30 mouse cellular contexts compared by ENCODE assay signal in the genomic region with DNA sequence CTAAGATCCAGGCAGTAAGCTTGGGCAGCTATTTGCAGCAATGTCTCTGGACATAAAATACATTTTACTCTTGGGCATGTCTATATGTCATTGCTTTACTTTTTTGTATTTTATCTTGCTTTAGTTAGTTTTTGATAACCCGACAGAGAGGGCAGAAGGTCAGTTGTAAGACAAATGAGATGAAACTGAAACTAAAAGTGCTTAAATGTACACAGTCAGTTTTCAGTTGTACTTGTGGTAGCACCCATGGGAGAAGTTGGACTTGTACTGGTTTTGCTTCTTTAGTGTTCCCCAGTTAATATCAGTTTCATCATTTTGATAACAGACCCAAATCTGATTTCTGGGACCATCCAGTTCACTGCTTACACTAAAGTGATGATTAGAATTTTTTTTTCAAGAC. TPM values are rescaled to one million over a fixed set of nuclear protein-coding genes. Genes with fewer than 3 reads are reported as not detected.
DNase-seq lines count a peak whose midpoint lies in the region; ATAC-seq and TF ChIP-seq lines count a peak whose summit lies in the region.
"Had no signal": no experiment of that assay in that cellular context is flagged by ENCODE, and none has a peak within 500 bp of the region (broad histone marks: within the 10 kb centered on the region; RNA-seq: fewer than 3 reads in every experiment).

No protein-coding gene starts in this region.

- no peak for TF ChIP-seq CTCF in MEL (IDR thresholded peaks at IDR 0.05 in 2 of 3, conservative IDR thresholded peaks at IDR 0.05 in 1 of 3; ENCODE audit: control insufficient read depth in 1 of 3, insufficient read depth in 1 of 3, low read depth in 2 of 3, low read length in 3 of 3, poor library complexity in 1 of 3, severe bottlenecking in 1 of 3)

- H3K27me3 ChIP-seq in MEL (ENCODE audit: control insufficient read depth in 1 of 2, insufficient read depth in 2 of 2, low read length in 2 of 2) = no peaks in the 10 kb centered on the region
- no peaks in the 10 kb centered on the region for H3K27me3 ChIP-seq in megakaryocyte, embryonic 14.5 days (replicated peaks)
- H3K27me3 ChIP-seq in hindbrain, embryonic 10.5 days (ENCODE audit: insufficient read depth, poor library complexity, severe bottlenecking) = no peaks in the 10 kb centered on the region
- H3K27me3 ChIP-seq: embryonic facial prominence, embryonic 15.5 days; forebrain, embryonic 12.5 days; heart, embryonic 15.5 days; hindbrain, embryonic 13.5 days; limb, embryonic 13.5 days; midbrain, embryonic 13.5 days; Patski had no signal

- peaks cover 4 to 12% of the 10 kb centered on the region in 2 experiments; a peak in 3 of 4 replicates for H3K4me1 ChIP-seq in MEL (ENCODE audit: control insufficient read depth in 1 of 2, insufficient read depth in 2 of 2, low read length in 2 of 2)
- peaks cover 7% of the 10 kb centered on the region for H3K4me1 ChIP-seq in megakaryocyte, embryonic 14.5 days
- H3K4me1 ChIP-seq in hindbrain, embryonic 10.5 days (replicated peaks) = no peaks in the 10 kb centered on the region
- H3K4me1 ChIP-seq: embryonic facial prominence, embryonic 10.5 days; embryonic facial prominence, embryonic 15.5 days; forebrain, embryonic 12.5 days; heart, embryonic 10.5 days; heart, embryonic 15.5 days; hindbrain, embryonic 13.5 days; limb, embryonic 13.5 days; midbrain, embryonic 13.5 days had no signal

- H3K36me3 ChIP-seq in MEL (ENCODE audit: control insufficient read depth in 1 of 2, insufficient read depth in 2 of 2, low read length in 2 of 2) = peaks cover 0 to 20% of the 10 kb centered on the region in 2 experiments; a peak in 2 of 4 replicates
- no peaks in the 10 kb centered on the region for H3K36me3 ChIP-seq in megakaryocyte, embryonic 14.5 days (replicated peaks; ENCODE audit: low read length)
- no peaks in the 10 kb centered on the region for H3K36me3 ChIP-seq in hindbrain, embryonic 10.5 days
- H3K36me3 ChIP-seq: embryonic facial prominence, embryonic 10.5 days; embryonic facial prominence, embryonic 15.5 days; forebrain, embryonic 12.5 days; G1E; heart, embryonic 10.5 days; heart, embryonic 15.5 days; hindbrain, embryonic 13.5 days; limb, embryonic 13.5 days; midbrain, embryonic 13.5 days had no signal

- WGBS in hindbrain, embryonic 10.5 days = 94% methylated on average over 1 of the region's 1 CpGs

- intact Hi-C loops in heart, postnatal 14 days (cut with DNase I) = no loop called here

- TF ChIP-seq EP300 in MEL (IDR thresholded peaks at IDR 0.05; ENCODE audit: low read depth in 1 of 2, low read length in 2 of 2) = no peak

- H3K9me3 ChIP-seq in MEL (replicated peaks; ENCODE audit: insufficient read depth, low read length) = no peaks in the 10 kb centered on the region
- no peaks in the 10 kb centered on the region for H3K9me3 ChIP-seq in megakaryocyte, embryonic 14.5 days
- H3K9me3 ChIP-seq in hindbrain, embryonic 10.5 days = no peaks in the 10 kb centered on the region
- H3K9me3 ChIP-seq: embryonic facial prominence, embryonic 10.5 days; embryonic facial prominence, embryonic 15.5 days; forebrain, embryonic 12.5 days; G1E; heart, embryonic 10.5 days; heart, embryonic 15.5 days; hindbrain, embryonic 13.5 days; limb, embryonic 13.5 days; midbrain, embryonic 13.5 days had no signal

- H3K79me2 ChIP-seq in MEL (ENCODE audit: control insufficient read depth, insufficient read depth, low read length, poor library complexity) = peaks cover 8% of the 10 kb centered on the region

- peak overlapping the region in 1 of 2 experiments; percentile 12; a peak in 2 of 4 replicates for H3K4me3 ChIP-seq in MEL (ENCODE audit: control insufficient read depth in 1 of 2, insufficient read depth in 1 of 2, low read depth in 2 of 2, low read length in 2 of 2)
- peak overlapping the region; percentile 81 for H3K4me3 ChIP-seq in megakaryocyte, embryonic 14.5 days (replicated peaks)
- no peak overlapping the region for H3K4me3 ChIP-seq in hindbrain, embryonic 10.5 days
- H3K4me3 ChIP-seq: embryonic facial prominence, embryonic 10.5 days; embryonic facial prominence, embryonic 15.5 days; forebrain, embryonic 12.5 days; heart, embryonic 10.5 days; heart, embryonic 15.5 days; hindbrain, embryonic 13.5 days; limb, embryonic 13.5 days; midbrain, embryonic 13.5 days had no signal

- TF ChIP-seq POLR2A in MEL (IDR thresholded peaks at IDR 0.05; ENCODE audit: control insufficient read depth in 1 of 2, insufficient read depth in 1 of 2, low read depth in 1 of 2, low read length in 2 of 2, poor library complexity in 1 of 2) = no peak

- peak; percentile 10 for DNase-seq in CD4-positive, CD25-positive, alpha-beta regulatory T cell, adult 2 months (ENCODE audit: low read depth, low spot score)
- peak; percentile 28 for DNase-seq in MEL (ENCODE audit: low read depth, low spot score)
- no peak for DNase-seq in heart, adult 8-10 months (ENCODE audit: low spot score)
- DNase-seq in hindbrain, embryonic 10.5 days (ENCODE audit: low spot score) = no peak
- DNase-seq in heart, postnatal 14 days = no peak
- DNase-seq: adrenal gland, postnatal 36 days; cerebellum, adult 2 months; cerebellum, postnatal 14 days; forebrain, postnatal 0 days; gastrocnemius, postnatal 10 days; heart, postnatal 36 days; kidney, adult 11 months; kidney, postnatal 14 days; lung, embryonic 14.5 days; lung, postnatal 14 days; right cerebral cortex, adult 18-20 months had no signal

- no peak overlapping the region for H3K27ac ChIP-seq in MEL (ENCODE audit: control insufficient read depth, low read depth, low read length)
- H3K27ac ChIP-seq in hindbrain, embryonic 10.5 days = no peak overlapping the region
- H3K27ac ChIP-seq: embryonic facial prominence, embryonic 10.5 days; embryonic facial prominence, embryonic 15.5 days; forebrain, embryonic 12.5 days; heart, embryonic 10.5 days; heart, embryonic 15.5 days; hindbrain, embryonic 13.5 days; limb, embryonic 13.5 days; liver, embryonic 14.5 days; midbrain, embryonic 13.5 days had no signal

- no peak for ATAC-seq in CD4-positive, CD25-positive, alpha-beta regulatory T cell, adult 4 months
- ATAC-seq in neutrophil, adult 5-6 weeks (ENCODE audit: extremely low read depth, insufficient number of reproducible peaks, low FRiP score, poor library complexity, severe bottlenecking) = peak; percentile 56; the same call in 1 of the 2 replicates
- ATAC-seq: forebrain, postnatal 0 days; midbrain, embryonic 13.5 days; Patski had no signal

- H3K9ac ChIP-seq in MEL (ENCODE audit: control insufficient read depth, low read depth, low read length, poor library complexity, severe bottlenecking) = no peak overlapping the region; the same call in 1 of the 2 replicates
- H3K9ac ChIP-seq: embryonic facial prominence, embryonic 15.5 days; forebrain, embryonic 12.5 days; forebrain, postnatal 0 days; heart, embryonic 15.5 days; hindbrain, embryonic 13.5 days; limb, embryonic 13.5 days; liver, embryonic 14.5 days; lung, embryonic 14.5 days; midbrain, embryonic 13.5 days had no signal

- no peak for TF ChIP-seq RAD21 in MEL (IDR thresholded peaks at IDR 0.05; ENCODE audit: low read depth, low read length)

TF ChIP-seq in MEL, 35 proteins besides CTCF, POLR2A, EP300 and RAD21:
- TF ChIP-seq GATA1 (IDR thresholded peaks at IDR 0.05; ENCODE audit: low read depth, low read length) = no peak
- TF ChIP-seq ZMIZ1 (IDR thresholded peaks at IDR 0.05; ENCODE audit: low read depth, low read length) = no peak
- TF ChIP-seq TBP (IDR thresholded peaks at IDR 0.05; ENCODE audit: low read depth, low read length) = no peak
- no peak for TF ChIP-seq NRF1 (IDR thresholded peaks at IDR 0.05; ENCODE audit: insufficient read depth, low read depth, low read length, poor library complexity, severe bottlenecking)
- TF ChIP-seq ZKSCAN1 (IDR thresholded peaks at IDR 0.05; ENCODE audit: low read depth, low read length) = no peak
- TF ChIP-seq MEF2A (IDR thresholded peaks at IDR 0.05; ENCODE audit: extremely low read depth, insufficient replicate concordance, low read depth, low read length, poor library complexity, severe bottlenecking) = no peak
- TF ChIP-seq E2F4 (IDR thresholded peaks at IDR 0.05; ENCODE audit: borderline replicate concordance, low read depth, low read length) = no peak
- TF ChIP-seq ETS1 (IDR thresholded peaks at IDR 0.05; ENCODE audit: low read depth, low read length) = 0 out of 2 replicates have a peak, but pooled peaks have one; percentile 31
- no peak for TF ChIP-seq ELF1 (IDR thresholded peaks at IDR 0.05; ENCODE audit: low read depth, low read length)
TF ChIP-seq in MEL: peak in this region for 1.

RNA-seq across cellular contexts. Expression of a gene that starts 24.6 kb away (rescaled TPM):
- under 1 TPM; 0.75 to 0.76 TPM for polyA plus RNA-seq in CD4-positive, CD25-positive, alpha-beta regulatory T cell, adult 4 months (2017; shearing (Covaris generic))
- 4.5 and 5.5 TPM in 2 replicates for total RNA-seq in MEL (2012; rRNA removed)
- polyA plus RNA-seq in MEL (2012; ENCODE audit: insufficient read depth in 1 of 2, insufficient read length in 2 of 2, low read depth in 1 of 2, low replicate concordance in 2 of 2, missing spikeins in 1 of 2) = 10 to 100 TPM in 1 of 2 experiments, 1 to 10 TPM in 1; 9.9 to 36.6 TPM
- polyA plus RNA-seq in megakaryocyte, embryonic 14.5 days (2012; ENCODE audit: insufficient read depth, low replicate concordance) = 0.32 and 0.45 TPM in 2 replicates
- total RNA-seq in neutrophil, adult 5-6 weeks (2017) = 46.0 and 50.6 TPM in 2 replicates
- 1 to 10 TPM; 3.0 to 4.7 (median 4.3) TPM for total RNA-seq in heart, adult 8-10 months (2022)
- polyA plus RNA-seq in hindbrain, embryonic 10.5 days (2016; fragmentation: Nextera tagmentation; extraction: Ambion mirVana) = 7.4 and 7.7 TPM in 2 replicates
- total RNA-seq in heart, postnatal 14 days (2021) = 1 to 10 TPM; 5.2 to 7.9 TPM

Comparison
In these comparisons a context has a peak if more than half of its experiments do, and no peak if none do; other contexts are left out.
1. DNase-seq: peak in CD4-positive, CD25-positive, alpha-beta regulatory T cell, adult 2 months (single experiment) and MEL (single experiment); none in heart, adult 8-10 months (single experiment), hindbrain, embryonic 10.5 days (single experiment) and heart, postnatal 14 days (0 of 2).